Mouse (Mus musculus) small intestine, adult 2 months (tissue): ENCODE data around the gene Ncapd3. TPM values are rescaled to one million over a fixed set of nuclear protein-coding genes. Genes with fewer than 3 reads are reported as not detected.

ENCODE experiments used
- H3K27ac ChIP-seq: fragments of 200-500 bp; 2 replicates; pipeline ENCODE4 v1.5.1; 2012; ENCODE audit warnings: low read depth, low read length, control low read depth, inconsistent platforms; ENCODE audit not compliant: insufficient read depth
- H3K27me3 ChIP-seq: fragments of 200-500 bp; 2 replicates; pipeline ENCODE4 v1.6.1; 2012; ENCODE audit warnings: mild to moderate bottlenecking, moderate library complexity, low read length, inconsistent platforms; ENCODE audit not compliant: control insufficient read depth, insufficient read depth
- H3K36me3 ChIP-seq: fragments of 200-500 bp; 2 replicates; pipeline ENCODE4 v1.6.1; 2012; ENCODE audit warnings: mild to moderate bottlenecking, low read length, control low read depth, inconsistent platforms; ENCODE audit not compliant: control insufficient read depth, insufficient read depth
- H3K4me1 ChIP-seq: fragments of 200-500 bp; 2 replicates; pipeline ENCODE4 v1.6.1; 2012; ENCODE audit warnings: low read length, inconsistent platforms, mixed read lengths; ENCODE audit not compliant: control insufficient read depth, insufficient read depth, insufficient read length
- H3K4me3 ChIP-seq: fragments of 200-500 bp; 2 replicates; pipeline ENCODE4 v1.5.1; 2012; ENCODE audit warnings: low read depth, mild to moderate bottlenecking, control low read depth, inconsistent platforms, low read length, moderate library complexity
- CTCF ChIP-seq: fragments of 200-500 bp; IDR thresholded peaks from 2 replicates; pipeline ENCODE4 v1.5.1; 2012; ENCODE audit warnings: low read depth, mild to moderate bottlenecking, control low read depth, inconsistent platforms, low read length, moderate library complexity, mixed read lengths; ENCODE audit not compliant: insufficient replicate concordance, insufficient read length; ENCODE audit errors: extremely low read depth
- POLR2A ChIP-seq: fragments of 200-500 bp; IDR thresholded peaks from 2 replicates; pipeline ENCODE4 v1.6.1; 2012; ENCODE audit warnings: low read depth, mild to moderate bottlenecking, control low read depth, inconsistent platforms, low read length, moderate library complexity
- WGBS: fragments of 180-500 bp; shearing (Covaris S2); methylation state at CpG from one replicate; pipeline ENCODE4 v1.1.7; 2018; 5-methylcytosine and 5-hydroxymethylcytosine counted together
- polyA plus RNA-seq: library from polyadenylated mRNA; depleted of rRNA; stranded (reverse); fragments of >200 nt; gene quantifications from 2 replicates; pipeline ENCODE4 v1.2.3, GENCODE M21; 2012

Gene Ncapd3
- polyA plus RNA-seq, 1 experiment = 13.2 TPM

- Histone ChIP-seq H3K36me3 (peaks cover 39% of the 10 kb centered on the region), H3K4me1 (no peaks in the 10 kb centered on the region), H3K27me3 (no peaks in the 10 kb centered on the region), H3K4me3 (no peak overlapping the region), H3K27ac (no peak overlapping the region)
- WGBS = 81% methylated on average over 5 of the region's 5 CpGs
- no peak for TF ChIP-seq POLR2A
Measured at GRCm38 (mm10) chr9:27043892-27044291, 13.9 kb downstream of the Ncapd3 start.

DNA sequence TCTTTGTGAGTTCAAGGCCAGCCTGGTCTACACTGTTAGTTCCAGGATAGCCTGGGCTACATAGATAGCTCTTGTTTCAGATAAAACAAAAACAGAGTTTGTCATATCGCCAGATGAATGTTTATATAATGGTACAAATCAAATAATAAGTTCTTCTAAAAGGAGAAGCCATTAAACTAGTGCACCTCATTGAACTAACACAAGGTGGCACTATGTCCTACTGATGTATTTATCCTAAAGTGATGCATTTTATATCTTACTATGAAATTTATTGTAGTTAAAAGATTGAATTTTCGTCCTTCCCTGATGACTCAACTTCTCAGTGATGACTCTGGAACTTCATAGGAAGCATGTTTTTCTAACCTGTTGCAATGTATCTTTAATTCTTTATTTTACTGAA is 19.5 kb downstream of the Ncapd3 start:
- Histone ChIP-seq H3K4me3 (no peak overlapping the region), H3K36me3 (peaks cover 42% of the 10 kb centered on the region), H3K4me1 (no peaks in the 10 kb centered on the region), H3K27me3 (no peaks in the 10 kb centered on the region), H3K27ac (no peak overlapping the region)
- no peak for TF ChIP-seq POLR2A
- no peak for TF ChIP-seq CTCF
- 84% methylated on average over 2 of the region's 2 CpGs for WGBS

- H3K27ac ChIP-seq = no peak overlapping the region
- H3K4me1 ChIP-seq = no peaks in the 10 kb centered on the region
- WGBS = 95% methylated on average over 5 of the region's 5 CpGs
- no peaks in the 10 kb centered on the region for H3K27me3 ChIP-seq
- peaks cover 42% of the 10 kb centered on the region for H3K36me3 ChIP-seq
- H3K4me3 ChIP-seq = no peak overlapping the region
- no peak for TF ChIP-seq CTCF
- no peak for TF ChIP-seq POLR2A
Measured at GRCm38 (mm10) chr9:27058341-27058740, 28.4 kb downstream of the Ncapd3 start.

DNA sequence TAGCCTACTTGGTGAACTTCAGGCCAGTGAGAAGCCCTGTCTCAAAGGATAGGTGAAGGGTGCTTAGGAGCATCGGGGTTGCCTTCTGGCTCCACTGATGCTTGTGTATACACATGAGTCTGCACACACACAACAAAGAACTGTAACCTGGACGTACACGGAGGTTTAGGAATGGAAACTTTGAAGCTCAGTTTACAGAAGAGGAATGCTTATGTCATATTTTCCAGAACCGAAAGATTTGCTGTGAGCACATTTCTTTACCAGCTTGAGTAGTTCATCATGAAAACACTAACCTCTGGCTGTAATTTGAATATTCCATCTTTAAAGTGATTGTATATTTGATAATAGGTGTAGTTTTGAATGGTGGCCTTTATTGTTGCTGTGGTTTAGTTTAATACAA is 40.9 kb downstream of the Ncapd3 start:
- Histone ChIP-seq H3K4me3 (no peak overlapping the region), H3K4me1 (no peaks in the 10 kb centered on the region), H3K27ac (no peak overlapping the region), H3K27me3 (no peaks in the 10 kb centered on the region), H3K36me3 (peaks cover 46% of the 10 kb centered on the region)
- TF ChIP-seq POLR2A = no peak
- no peak for TF ChIP-seq CTCF
- 83% methylated on average over 4 of the region's 4 CpGs for WGBS

GRCm38 (mm10) chr9:27074677-27075076 is 44.7 kb downstream of the Ncapd3 start:
- Histone ChIP-seq H3K4me1 (no peaks in the 10 kb centered on the region), H3K36me3 (peaks cover 30% of the 10 kb centered on the region), H3K27me3 (no peaks in the 10 kb centered on the region), H3K4me3 (no peak overlapping the region), H3K27ac (no peak overlapping the region)
- TF ChIP-seq CTCF (no peak), POLR2A (no peak)
- WGBS = 80% methylated on average over 1 of the region's 1 CpGs

- TF ChIP-seq CTCF = no peak
- TF ChIP-seq POLR2A = no peak
- no peak overlapping the region for H3K27ac ChIP-seq
- peaks cover 20% of the 10 kb centered on the region for H3K36me3 ChIP-seq
- no peaks in the 10 kb centered on the region for H3K27me3 ChIP-seq
- H3K4me3 ChIP-seq = no peak overlapping the region
- no peaks in the 10 kb centered on the region for H3K4me1 ChIP-seq
Measured at GRCm38 (mm10) chr9:27075812-27076211, 45.8 kb downstream of the Ncapd3 start.

- H3K36me3 ChIP-seq = peaks cover 44% of the 10 kb centered on the region
- no peaks in the 10 kb centered on the region for H3K27me3 ChIP-seq
- H3K4me1 ChIP-seq = no peaks in the 10 kb centered on the region
- TF ChIP-seq POLR2A (no peak), CTCF (no peak)
- H3K4me3 ChIP-seq = no peak overlapping the region
- no peak overlapping the region for H3K27ac ChIP-seq
- 89% methylated on average over 5 of the region's 5 CpGs for WGBS
Measured at GRCm38 (mm10) chr9:27086256-27086655, 56.3 kb downstream of the Ncapd3 start.

DNA sequence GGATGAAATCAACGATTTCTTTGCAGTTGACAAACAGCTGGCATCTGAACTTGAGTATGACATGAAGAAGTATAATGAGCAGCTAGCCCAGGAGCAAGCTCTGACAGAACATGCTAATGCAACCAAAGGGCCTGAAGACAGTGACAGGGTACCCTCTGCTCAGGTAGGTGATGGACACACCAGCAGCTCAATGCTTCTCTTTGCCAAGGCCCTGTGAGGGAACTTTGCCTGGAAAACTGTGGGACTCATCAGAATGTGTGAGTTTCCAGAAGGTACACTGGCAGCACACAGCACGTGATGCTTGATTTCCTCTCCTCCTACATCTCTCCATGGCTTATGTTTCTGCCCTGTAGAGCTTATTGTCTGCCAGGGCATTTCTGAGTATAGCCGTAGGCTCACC is 57.4 kb downstream of the Ncapd3 start:
- no peaks in the 10 kb centered on the region for H3K4me1 ChIP-seq
- no peak overlapping the region for H3K27ac ChIP-seq
- H3K4me3 ChIP-seq = no peak overlapping the region
- peaks cover 47% of the 10 kb centered on the region for H3K36me3 ChIP-seq
- H3K27me3 ChIP-seq = no peaks in the 10 kb centered on the region
- 91% methylated on average over 3 of the region's 3 CpGs for WGBS
- TF ChIP-seq CTCF = no peak
- TF ChIP-seq POLR2A = no peak
